Mouse (Mus musculus) lung, postnatal 0 days (tissue): Measurements from ENCODE around the gene Apon. TPM values are rescaled to one million over a fixed set of nuclear protein-coding genes. Genes with fewer than 3 reads are reported as not detected.

Experiments used
- ATAC-seq: fragments of 200-750 bp; cut with Nextera tagmentation; 2 replicates; pipeline ENCODE4 v1.8.0; 2017; ENCODE audit warnings: moderate library complexity
- DNase-seq: peaks from one replicate; pipeline ENCODE4 v3.0.0-alpha.2; 2016; ENCODE audit warnings: low spot score
- H3K27ac ChIP-seq: fragments of 300-500 bp; sonication (generic); 2 replicates; pipeline ENCODE4 v1.5.1; 2014; ENCODE audit warnings: antibody characterized with exemption, mild to moderate bottlenecking, low read length, mixed read lengths
- H3K27me3 ChIP-seq: fragments of 300-500 bp; sonication (generic); replicated peaks from 2 replicates; pipeline ENCODE4 v1.6.1; 2014; ENCODE audit warnings: low read length, mixed read lengths; ENCODE audit not compliant: insufficient read depth
- H3K36me3 ChIP-seq: fragments of 300-500 bp; sonication (generic); 2 replicates; pipeline ENCODE4 v1.6.1; 2014; ENCODE audit warnings: low read length, mixed read lengths; ENCODE audit not compliant: insufficient read depth
- H3K4me1 ChIP-seq: fragments of 300-500 bp; sonication (generic); 2 replicates; pipeline ENCODE4 v1.6.1; 2014; ENCODE audit warnings: antibody characterized with exemption, low read depth, low read length, mixed read lengths; ENCODE audit not compliant: insufficient read depth
- H3K4me2 ChIP-seq: fragments of 300-500 bp; sonication (generic); replicated peaks from 2 replicates; pipeline ENCODE4 v1.6.1; 2014; ENCODE audit warnings: low read depth, mild to moderate bottlenecking, low read length, moderate library complexity, mixed read lengths
- H3K4me3 ChIP-seq: fragments of 300-500 bp; sonication (generic); 2 replicates; pipeline ENCODE4 v1.5.1; 2014; ENCODE audit warnings: low read depth, low read length
- H3K9ac ChIP-seq: fragments of 300-500 bp; sonication (generic); replicated peaks from 2 replicates; pipeline ENCODE4 v1.6.1; 2014; ENCODE audit warnings: low read depth, mild to moderate bottlenecking
- H3K9me3 ChIP-seq: fragments of 300-500 bp; sonication (generic); 2 replicates; pipeline ENCODE4 v1.6.1; 2016; ENCODE audit warnings: low read length, mixed read lengths
- CTCF ChIP-seq: IDR thresholded peaks from 2 replicates; pipeline ENCODE4 v1.5.1; 2016; ENCODE audit warnings: antibody characterized with exemption, mild to moderate bottlenecking
- EP300 ChIP-seq: IDR thresholded peaks from 2 replicates; pipeline ENCODE4 v1.6.1; 2016; ENCODE audit warnings: antibody characterized with exemption, mild to moderate bottlenecking, control low read depth
- WGBS: fragments of 180-500 bp; shearing (Covaris S2); extraction: QIAGEN DNeasy Blood & Tissue Kit; methylation state at CpG from one replicate; pipeline ENCODE4 v1.1.7; 2014; 5-methylcytosine and 5-hydroxymethylcytosine counted together
- polyA plus RNA-seq: library from polyadenylated mRNA; unstranded; fragments of >200 nt; fragmentation: Nextera tagmentation; extraction: Ambion mirVana; gene quantifications from 2 replicates; pipeline ENCODE4 v1.2.1, GENCODE M21; 2015

Gene Apon
- polyA plus RNA-seq, 1 experiment from 2014 or later, result not detected

- Histone ChIP-seq H3K4me2 (no peak overlapping the region), H3K4me3 (no peak overlapping the region), H3K27me3 (no peaks in the 10 kb centered on the region), H3K9ac (no peak overlapping the region), H3K9me3 (no peaks in the 10 kb centered on the region), H3K36me3 (peaks cover 13% of the 10 kb centered on the region), H3K27ac (no peak overlapping the region), H3K4me1 (peaks cover 6% of the 10 kb centered on the region; the same call in 1 of the 2 replicates)
- 73% methylated on average over 13 of the region's 13 CpGs for WGBS
- TF ChIP-seq CTCF, result no peak
- TF ChIP-seq EP300, result no peak
- DNase-seq, result no peak
- no peak for ATAC-seq
These were observed 42.6 kb downstream of the Apon start for GRCm38 (mm10) chr10:128296370-128297090.

GRCm38 (mm10) chr10:128297221-128297620, 43.3 kb downstream of the Apon start:
- WGBS, result 51% methylated on average over 4 of the region's 4 CpGs
- Histone ChIP-seq H3K36me3 (peaks cover 7% of the 10 kb centered on the region; the same call in 1 of the 2 replicates), H3K4me1 (peaks cover 7% of the 10 kb centered on the region; the same call in 1 of the 2 replicates), H3K27me3 (no peaks in the 10 kb centered on the region), H3K27ac (no peak overlapping the region), H3K9ac (no peak overlapping the region), H3K4me3 (no peak overlapping the region), H3K9me3 (no peaks in the 10 kb centered on the region), H3K4me2 (no peak overlapping the region)
- TF ChIP-seq EP300 (no peak), CTCF (no peak)
- DNase-seq (no peak), ATAC-seq (no peak; the same call in 1 of the 2 replicates)

GRCm38 (mm10) chr10:128297622-128298021, 43.7 kb downstream of the Apon start:
- peak; percentile 65 for ATAC-seq

GRCm38 (mm10) chr10:128298243-128298642, 44.3 kb downstream of the Apon start:
- no peaks in the 10 kb centered on the region for H3K27me3 ChIP-seq
- ATAC-seq, result no peak
- DNase-seq, result peak; percentile 77
- H3K9ac ChIP-seq, result no peak overlapping the region
- H3K4me1 ChIP-seq, result peaks cover 12% of the 10 kb centered on the region
- H3K27ac ChIP-seq, result no peak overlapping the region
- 54% methylated on average over 6 of the region's 6 CpGs for WGBS
- H3K4me2 ChIP-seq, result no peak overlapping the region
- TF ChIP-seq EP300 (no peak), CTCF (no peak)
- H3K9me3 ChIP-seq, result no peaks in the 10 kb centered on the region
- no peaks in the 10 kb centered on the region for H3K36me3 ChIP-seq
- no peak overlapping the region for H3K4me3 ChIP-seq

More at GRCm38 (mm10) chr10:128297622-128298021, 43.7 kb downstream of the Apon start:
- H3K4me3 ChIP-seq, result no peak overlapping the region
- H3K4me1 ChIP-seq, result peaks cover 11% of the 10 kb centered on the region
- no peak overlapping the region for H3K9ac ChIP-seq
- TF ChIP-seq EP300 (no peak), CTCF (no peak)
- no peaks in the 10 kb centered on the region for H3K27me3 ChIP-seq
- WGBS, result 59% methylated on average over 11 of the region's 11 CpGs
- no peak overlapping the region for H3K4me2 ChIP-seq
- no peak overlapping the region for H3K27ac ChIP-seq
- DNase-seq, result peak; percentile 63
- peaks cover 3% of the 10 kb centered on the region; the same call in 1 of the 2 replicates for H3K36me3 ChIP-seq
- no peaks in the 10 kb centered on the region for H3K9me3 ChIP-seq

GRCm38 (mm10) chr10:128298702-128299171, 44.8 kb downstream of the Apon start, which contains the start of gene Il23a:
Gene Il23a, minus strand, starts transcription at chr10:128298752.
- no peak for DNase-seq
- Histone ChIP-seq H3K4me3 (no peak within 1 kb of the TSS), H3K27me3 (no peaks in the 10 kb centered on the region), H3K4me1 (peaks cover 13% of the 10 kb centered on the region), H3K4me2 (no peak within 1 kb of the TSS), H3K9me3 (no peaks in the 10 kb centered on the region), H3K36me3 (no peaks in the 10 kb centered on the region), H3K27ac (no peak within 1 kb of the TSS), H3K9ac (no peak within 1 kb of the TSS)
- no peak for TF ChIP-seq EP300
- no peak for TF ChIP-seq CTCF
- WGBS, result 67% methylated on average over 11 of the region's 11 CpGs
- no peak for ATAC-seq

- peak overlapping the region; percentile 71 for H3K4me2 ChIP-seq
- WGBS, result 28% methylated on average over 3 of the region's 3 CpGs
- peak overlapping the region; percentile 92 for H3K27ac ChIP-seq
- no peaks in the 10 kb centered on the region for H3K27me3 ChIP-seq
- no peaks in the 10 kb centered on the region for H3K36me3 ChIP-seq
- H3K4me3 ChIP-seq, result peak overlapping the region; percentile 48
- ATAC-seq (no peak), DNase-seq (peak; percentile 29)
- peaks cover 20% of the 10 kb centered on the region for H3K4me1 ChIP-seq
- no peaks in the 10 kb centered on the region for H3K9me3 ChIP-seq
- H3K9ac ChIP-seq, result peak overlapping the region; percentile 61
- no peak for TF ChIP-seq CTCF
- no peak for TF ChIP-seq EP300
These were observed 48.5 kb downstream of the Apon start for GRCm38 (mm10) chr10:128302357-128302756.
